Mouse (Mus musculus): ENCODE data around the gene Slc39a11. TPM values are rescaled to one million over a fixed set of nuclear protein-coding genes. Genes with fewer than 3 reads are reported as not detected.
A peak's percentile ranks its signal among the peaks of the same experiment; 100 is the strongest.

Gene Slc39a11
- total and polyA plus RNA-seq, 3 experiments = 43.2 to 54.4 (median 51.0) TPM

DNA sequence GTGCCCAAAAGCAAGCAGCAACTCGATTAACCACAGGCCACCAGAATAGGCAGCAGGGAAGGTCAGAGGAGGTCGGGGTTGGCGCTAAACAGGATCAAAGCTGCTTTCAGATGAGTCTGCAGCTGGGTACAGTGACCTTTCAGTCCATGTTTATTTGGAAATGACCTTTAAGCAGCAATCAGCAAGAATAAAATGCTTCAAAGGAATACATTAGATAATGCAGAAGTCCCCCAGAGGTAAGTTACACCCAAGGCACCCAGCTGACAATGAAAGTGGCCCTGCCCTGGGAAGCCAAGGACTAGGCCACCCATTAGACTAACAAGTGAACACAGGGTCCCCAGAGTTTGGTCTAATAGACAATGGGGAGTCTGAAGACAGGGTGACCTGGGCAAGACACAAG is 60.9 kb downstream of the Slc39a11 start:
- in situ Hi-C loops (cut with MboI; ENCODE audit: low pct_ligation_motif_present, low pct_unique_long_range_greater_than_20kb, low sequenced_read_pairs) (no loop called here), dilution Hi-C loops (cut with MboI; ENCODE audit: extremely low pct_ligation_motif_present, extremely low pct_unique_long_range_greater_than_20kb, low sequenced_read_pairs) (no loop called here)
- DNase-seq (ENCODE audit: extremely low read depth) = no peak
- TF ChIP-seq GABPA (IDR thresholded peaks at IDR 0.05; ENCODE audit: insufficient replicate concordance, low read depth, low read length) (no peak), PAX5 (IDR thresholded peaks at IDR 0.05; ENCODE audit: low read length) (no peak), BHLHE40 (IDR thresholded peaks at IDR 0.05; ENCODE audit: low read depth, low read length) (no peak)
- Histone ChIP-seq H3K9ac (ENCODE audit: insufficient read depth, low read depth) (no peak overlapping the region), H3K9me3 (replicated peaks; ENCODE audit: low read length) (no peaks in the 10 kb centered on the region), H3K4me2 (ENCODE audit: insufficient read depth, low read depth, poor library complexity, severe bottlenecking) (no peak overlapping the region), H3K4me3 (replicated peaks in 1 of 3; ENCODE audit: low read depth in 2 of 3, low read length in 2 of 3, poor library complexity in 1 of 3) (no peak overlapping the region), H3K27me3 (replicated peaks) (no peaks in the 10 kb centered on the region), H3K27ac (ENCODE audit: insufficient read depth, low read depth) (no peak overlapping the region), H3K4me1 (ENCODE audit: control insufficient read depth in 1 of 2, insufficient read depth in 2 of 2) (peaks cover 0 to 5% of the 10 kb centered on the region in 2 experiments; a peak in 2 of 4 replicates), H3K79me2 (replicated peaks; ENCODE audit: control insufficient read depth, extremely low read depth, insufficient read depth, poor library complexity, severe bottlenecking) (no peaks in the 10 kb centered on the region), H3K36me3 (replicated peaks in 1 of 2; ENCODE audit: control insufficient read depth in 1 of 2, insufficient read depth in 1 of 2, low read length in 1 of 2) (no peaks in the 10 kb centered on the region)

DNA sequence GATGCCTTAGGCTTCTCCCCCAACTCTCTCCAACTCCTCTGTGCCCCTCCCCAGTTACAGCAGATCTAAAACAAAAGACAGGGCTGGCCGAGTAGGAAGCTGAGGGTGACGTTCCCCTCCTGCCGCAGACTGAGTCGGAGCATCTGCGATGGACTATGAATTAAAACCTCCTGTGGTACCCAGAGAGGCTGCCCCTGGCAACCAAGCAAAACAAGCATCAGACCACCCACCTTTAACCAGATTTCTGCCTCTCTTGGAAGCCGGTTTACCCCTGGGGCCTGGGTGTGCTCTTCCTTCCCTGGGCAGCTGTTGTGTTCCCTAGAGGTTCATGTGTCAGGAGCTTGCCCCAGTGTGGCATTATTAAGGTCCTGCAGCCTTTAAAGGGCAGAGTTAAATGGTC is 63.5 kb downstream of the Slc39a11 start:
- Histone ChIP-seq H3K27me3 (replicated peaks) (no peaks in the 10 kb centered on the region), H3K36me3 (replicated peaks in 1 of 2; ENCODE audit: control insufficient read depth in 1 of 2, insufficient read depth in 1 of 2, low read length in 1 of 2) (no peaks in the 10 kb centered on the region), H3K4me3 (replicated peaks in 1 of 3; ENCODE audit: low read depth in 2 of 3, low read length in 2 of 3, poor library complexity in 1 of 3) (no peak overlapping the region), H3K4me1 (ENCODE audit: control insufficient read depth in 1 of 2, insufficient read depth in 2 of 2) (peaks cover 5 to 14% of the 10 kb centered on the region in 2 experiments; a peak in 3 of 4 replicates), H3K9ac (ENCODE audit: insufficient read depth, low read depth) (no peak overlapping the region), H3K9me3 (replicated peaks; ENCODE audit: low read length) (no peaks in the 10 kb centered on the region), H3K4me2 (ENCODE audit: insufficient read depth, low read depth, poor library complexity, severe bottlenecking) (no peak overlapping the region), H3K27ac (ENCODE audit: insufficient read depth, low read depth) (no peak overlapping the region), H3K79me2 (replicated peaks; ENCODE audit: control insufficient read depth, extremely low read depth, insufficient read depth, poor library complexity, severe bottlenecking) (no peaks in the 10 kb centered on the region)
- DNase-seq (ENCODE audit: extremely low read depth) = no peak
- in situ Hi-C loops (cut with MboI; ENCODE audit: low pct_ligation_motif_present, low pct_unique_long_range_greater_than_20kb, low sequenced_read_pairs) = no loop called here
- dilution Hi-C loops (cut with MboI; ENCODE audit: extremely low pct_ligation_motif_present, extremely low pct_unique_long_range_greater_than_20kb, low sequenced_read_pairs) = no loop called here
- TF ChIP-seq HCFC1 (IDR thresholded peaks at IDR 0.05; ENCODE audit: low read depth, low read length) = no peak
- TF ChIP-seq ZC3H11A (IDR thresholded peaks at IDR 0.05; ENCODE audit: low read depth, low read length) = no peak
- TF ChIP-seq MAX (IDR thresholded peaks at IDR 0.05; ENCODE audit: low read length) = no peak
- no peak for TF ChIP-seq POLR2AphosphoS2 (IDR thresholded peaks at IDR 0.05; ENCODE audit: low read depth, low read length)
- no peak for TF ChIP-seq POLR2A (IDR thresholded peaks at IDR 0.05; ENCODE audit: low read depth, low read length)

GRCm38 (mm10) chr11:113583879-113584661 is 65.8 kb downstream of the Slc39a11 start:
- no peaks in the 10 kb centered on the region for H3K9me3 ChIP-seq (replicated peaks; ENCODE audit: low read length)
- TF ChIP-seq ETS1 (conservative IDR thresholded peaks at IDR 0.05; ENCODE audit: low read depth, low read length) (no peak), MAX (IDR thresholded peaks at IDR 0.05; ENCODE audit: low read length) (no peak), ELF1 (IDR thresholded peaks at IDR 0.05; ENCODE audit: low read depth, low read length) (no peak)
- peaks cover 5 to 14% of the 10 kb centered on the region in 2 experiments; a peak in 3 of 4 replicates for H3K4me1 ChIP-seq (ENCODE audit: control insufficient read depth in 1 of 2, insufficient read depth in 2 of 2)
- H3K9ac ChIP-seq (ENCODE audit: insufficient read depth, low read depth) = no peak overlapping the region
- H3K4me2 ChIP-seq (ENCODE audit: insufficient read depth, low read depth, poor library complexity, severe bottlenecking) = no peak overlapping the region
- dilution Hi-C loops (cut with MboI; ENCODE audit: extremely low pct_ligation_motif_present, extremely low pct_unique_long_range_greater_than_20kb, low sequenced_read_pairs) (no loop called here), in situ Hi-C loops (cut with MboI; ENCODE audit: low pct_ligation_motif_present, low pct_unique_long_range_greater_than_20kb, low sequenced_read_pairs) (no loop called here)
- H3K36me3 ChIP-seq (replicated peaks in 1 of 2; ENCODE audit: control insufficient read depth in 1 of 2, insufficient read depth in 1 of 2, low read length in 1 of 2) = no peaks in the 10 kb centered on the region
- DNase-seq (ENCODE audit: extremely low read depth) = peak; percentile 29
- no peaks in the 10 kb centered on the region for H3K27me3 ChIP-seq (replicated peaks)
- no peak overlapping the region for H3K27ac ChIP-seq (ENCODE audit: insufficient read depth, low read depth)
- H3K4me3 ChIP-seq (replicated peaks in 1 of 3; ENCODE audit: low read depth in 2 of 3, low read length in 2 of 3, poor library complexity in 1 of 3) = no peak overlapping the region
- no peaks in the 10 kb centered on the region for H3K79me2 ChIP-seq (replicated peaks; ENCODE audit: control insufficient read depth, extremely low read depth, insufficient read depth, poor library complexity, severe bottlenecking)

Data from CH12.LX (cell line).